Mouse (Mus musculus) neural tube, embryonic 10.5 days (tissue): ENCODE measurements at regions not wholly inside any gene's neighbourhood (a gene's known extent, or its start where the extent isn't known, plus 50 kb on each side); places are given as distances from the start of the nearest gene placed in this dataset.

Source experiments
- DNase-seq: peaks from one replicate; pipeline ENCODE4 v3.0.0-alpha.2; 2017; ENCODE audit warnings: low spot score; ENCODE audit errors: extremely low spot score

GRCm38 (mm10) chr8:109151711-109152110 is 342.1 kb upstream of the Pmfbp1 start:
- no peak for DNase-seq

GRCm38 (mm10) chr8:109155489-109155888 is 338.3 kb upstream of the Pmfbp1 start:
- DNase-seq, result no peak

- no peak for DNase-seq
Measured at GRCm38 (mm10) chr8:109156016-109156415, 337.8 kb upstream of the Pmfbp1 start.

- DNase-seq, result no peak
Measured at GRCm38 (mm10) chr8:109172701-109173100, 321.1 kb upstream of the Pmfbp1 start.

- DNase-seq, result peak; percentile 75
Measured at GRCm38 (mm10) chr8:109185558-109186198, 308.1 kb upstream of the Pmfbp1 start.

- DNase-seq, result no peak
Measured at GRCm38 (mm10) chr8:109187617-109188016, 306.2 kb upstream of the Pmfbp1 start.

GRCm38 (mm10) chr8:109214247-109214646 is 279.6 kb upstream of the Pmfbp1 start:
- no peak for DNase-seq

GRCm38 (mm10) chr8:109216318-109216717 is 277.5 kb upstream of the Pmfbp1 start:
- no peak for DNase-seq

GRCm38 (mm10) chr8:109217326-109217725 is 276.5 kb upstream of the Pmfbp1 start:
- DNase-seq, result no peak

GRCm38 (mm10) chr8:109232281-109233234 is 261.3 kb upstream of the Pmfbp1 start:
- peak; percentile 29 for DNase-seq

- no peak for DNase-seq
Measured at GRCm38 (mm10) chr8:109245526-109245925, 248.3 kb upstream of the Pmfbp1 start.

GRCm38 (mm10) chr8:109247875-109248274 is 246.0 kb upstream of the Pmfbp1 start:
- DNase-seq, result no peak

- DNase-seq, result no peak
Measured at GRCm38 (mm10) chr8:109248356-109248755, 245.5 kb upstream of the Pmfbp1 start.

GRCm38 (mm10) chr8:109249256-109249655 is 244.6 kb upstream of the Pmfbp1 start:
- no peak for DNase-seq

- DNase-seq, result no peak
Measured at GRCm38 (mm10) chr8:109249691-109250090, 244.1 kb upstream of the Pmfbp1 start.

- DNase-seq, result no peak
Measured at GRCm38 (mm10) chr8:109250551-109250950, 243.3 kb upstream of the Pmfbp1 start.

GRCm38 (mm10) chr8:109251360-109251798 is 242.4 kb upstream of the Pmfbp1 start:
- no peak for DNase-seq

- no peak for DNase-seq
Measured at GRCm38 (mm10) chr8:109252404-109252803, 241.4 kb upstream of the Pmfbp1 start.

GRCm38 (mm10) chr8:109279129-109279528 is 214.7 kb upstream of the Pmfbp1 start:
- DNase-seq, result peak; percentile 72

- DNase-seq, result peak; percentile 23
Measured at GRCm38 (mm10) chr8:109280540-109280939, 213.3 kb upstream of the Pmfbp1 start.

- no peak for DNase-seq
Measured at GRCm38 (mm10) chr8:109281598-109281997, 212.2 kb upstream of the Pmfbp1 start.

GRCm38 (mm10) chr8:109310670-109311386 is 183.0 kb upstream of the Pmfbp1 start:
- no peak for DNase-seq
